Mouse (Mus musculus) retina, postnatal 1 day (tissue): ENCODE results near the gene Gm17078.
"Not testable (repeated sequence)": the region's sequence is repeated elsewhere in the genome, so short reads cannot be mapped to it uniquely, and the experiment has no call there.

Experiments used
- DNase-seq: peaks from one replicate; pipeline ENCODE4 v3.0.0-alpha.2; 2012

The Gm17078 gene

GRCm38 (mm10) chr14:51611210-51611609 lies at the start of gene Gm17078:
Gene Gm17078 (minus strand): TSS chr14:51611310.
- DNase-seq, result no peak

- DNase-seq, result not testable (repeated sequence)
Observed at GRCm38 (mm10) chr14:51635566-51635965, 24.5 kb upstream of the Gm17078 start, which contains the start of gene Gm4181. Gene Gm4181 (minus strand): TSS chr14:51635666.

GRCm38 (mm10) chr14:51632426-51632825 lies 21.3 kb upstream of the Gm17078 start:
- not testable (repeated sequence) for DNase-seq

GRCm38 (mm10) chr14:51592039-51592438 lies 19.1 kb downstream of the Gm17078 start, which contains the start of gene Gm17174:
Gene Gm17174 (minus strand): TSS chr14:51592139.
- not testable (repeated sequence) for DNase-seq

GRCm38 (mm10) chr14:51573963-51574362 lies 37.1 kb downstream of the Gm17078 start, which contains the start of gene Gm17175:
Gene Gm17175 (minus strand): TSS chr14:51574063.
- not testable (repeated sequence) for DNase-seq
